Mouse (Mus musculus) kidney, embryonic 14.5 days (tissue): Measurements from ENCODE around the gene Abhd8. TPM values are rescaled to one million over a fixed set of nuclear protein-coding genes. Genes with fewer than 3 reads are reported as not detected.

Experiments used
- ATAC-seq: fragments of 200-750 bp; cut with Nextera tagmentation; 2 replicates; pipeline ENCODE4 v1.8.0; 2017; ENCODE audit warnings: moderate number of reproducible peaks, mild to moderate bottlenecking, moderate TSS enrichment, moderate library complexity; ENCODE audit not compliant: low FRiP score, low TSS enrichment
- H3K27ac ChIP-seq: fragments of 300-500 bp; sonication (generic); 2 replicates; pipeline ENCODE4 v1.5.1; 2014; ENCODE audit warnings: low read depth, mild to moderate bottlenecking, low read length, moderate library complexity, mixed read lengths
- H3K27me3 ChIP-seq: fragments of 300-500 bp; sonication (generic); 2 replicates; pipeline ENCODE4 v1.6.1; 2014; ENCODE audit warnings: mild to moderate bottlenecking, low read length; ENCODE audit not compliant: control insufficient read depth, insufficient read depth
- H3K36me3 ChIP-seq: fragments of 300-500 bp; sonication (generic); 2 replicates; pipeline ENCODE4 v1.6.1; 2014; ENCODE audit warnings: low read length, mixed read lengths; ENCODE audit not compliant: control insufficient read depth, insufficient read depth
- H3K4me1 ChIP-seq: fragments of 300-500 bp; sonication (generic); 2 replicates; pipeline ENCODE4 v1.6.1; 2014; ENCODE audit warnings: low read length, mixed read lengths; ENCODE audit not compliant: control insufficient read depth, insufficient read depth
- H3K4me2 ChIP-seq: fragments of 300-500 bp; sonication (generic); replicated peaks from 2 replicates; pipeline ENCODE4 v1.6.1; 2014; ENCODE audit warnings: low read depth, mild to moderate bottlenecking, low read length
- H3K4me3 ChIP-seq: fragments of 300-500 bp; sonication (generic); 2 replicates; pipeline ENCODE4 v1.5.1; 2014; ENCODE audit warnings: mild to moderate bottlenecking, low read length
- H3K9ac ChIP-seq: fragments of 300-500 bp; sonication (generic); 2 replicates; pipeline ENCODE4 v1.6.1; 2014; ENCODE audit warnings: low read depth, mild to moderate bottlenecking, low read length, moderate library complexity
- H3K9me3 ChIP-seq: fragments of 300-500 bp; sonication (generic); 2 replicates; pipeline ENCODE4 v1.6.1; 2016; ENCODE audit warnings: low read length; ENCODE audit not compliant: control insufficient read depth
- WGBS: fragments of 180-500 bp; shearing (Covaris S2); extraction: QIAGEN DNeasy Blood & Tissue Kit; methylation state at CpG from one replicate; pipeline ENCODE4 v1.1.7; 2014; 5-methylcytosine and 5-hydroxymethylcytosine counted together
- polyA plus RNA-seq: library from polyadenylated mRNA; unstranded; fragments of >200 nt; fragmentation: Nextera tagmentation; extraction: Ambion mirVana; gene quantifications from 2 replicates; pipeline ENCODE4 v1.2.1, GENCODE M21; 2014

The Abhd8 gene
- polyA plus RNA-seq, 1 experiment from 2014 or later = 32.5 TPM

- WGBS = 8% methylated on average over 15 of the region's 15 CpGs
- no peak overlapping the region for H3K4me2 ChIP-seq
- no peaks in the 10 kb centered on the region for H3K27me3 ChIP-seq
- H3K27ac ChIP-seq = peak overlapping the region; percentile 84
- no peak overlapping the region for H3K9ac ChIP-seq
- H3K36me3 ChIP-seq = peaks cover 10% of the 10 kb centered on the region; the same call in 1 of the 2 replicates
- peaks cover 44% of the 10 kb centered on the region for H3K4me1 ChIP-seq
- H3K4me3 ChIP-seq = no peak overlapping the region
- no peaks in the 10 kb centered on the region for H3K9me3 ChIP-seq
- ATAC-seq = peak; percentile 50
These were observed 34.5 kb upstream of the Abhd8 start for GRCm38 (mm10) chr8:71497881-71498501.

GRCm38 (mm10) chr8:71497077-71497645 lies 33.7 kb upstream of the Abhd8 start:
- Histone ChIP-seq H3K4me3 (no peak overlapping the region), H3K27ac (peak overlapping the region; percentile 84), H3K4me2 (no peak overlapping the region), H3K9ac (peak overlapping the region; percentile 28; the same call in 1 of the 2 replicates), H3K4me1 (peaks cover 44% of the 10 kb centered on the region), H3K36me3 (peaks cover 19% of the 10 kb centered on the region), H3K9me3 (no peaks in the 10 kb centered on the region), H3K27me3 (no peaks in the 10 kb centered on the region)
- ATAC-seq = no peak
- 96% methylated on average over 1 of the region's 1 CpGs for WGBS

- ATAC-seq = peak; percentile 51
- H3K4me3 ChIP-seq = no peak overlapping the region
- peak overlapping the region; percentile 84 for H3K27ac ChIP-seq
- peaks cover 44% of the 10 kb centered on the region for H3K4me1 ChIP-seq
- H3K36me3 ChIP-seq = peaks cover 23% of the 10 kb centered on the region
- H3K9ac ChIP-seq = peak overlapping the region; percentile 28
- no peaks in the 10 kb centered on the region for H3K9me3 ChIP-seq
- H3K4me2 ChIP-seq = no peak overlapping the region
- 13% methylated on average over 11 of the region's 11 CpGs for WGBS
- no peaks in the 10 kb centered on the region for H3K27me3 ChIP-seq
These were observed 33.0 kb upstream of the Abhd8 start for GRCm38 (mm10) chr8:71496481-71496880.

GRCm38 (mm10) chr8:71495811-71496210 lies 32.4 kb upstream of the Abhd8 start:
- Histone ChIP-seq H3K9ac (no peak overlapping the region), H3K4me1 (peaks cover 44% of the 10 kb centered on the region)

GRCm38 (mm10) chr8:71495039-71495438 lies 31.6 kb upstream of the Abhd8 start:
- no peaks in the 10 kb centered on the region for H3K9me3 ChIP-seq
- peaks cover 31% of the 10 kb centered on the region for H3K36me3 ChIP-seq
- no peak overlapping the region for H3K9ac ChIP-seq
- H3K4me1 ChIP-seq = peaks cover 44% of the 10 kb centered on the region
- no peak overlapping the region for H3K4me3 ChIP-seq
- peak overlapping the region; percentile 84; the same call in 1 of the 2 replicates for H3K27ac ChIP-seq
- no peaks in the 10 kb centered on the region for H3K27me3 ChIP-seq
- ATAC-seq = peak; percentile 51
- 21% methylated on average over 16 of the region's 16 CpGs for WGBS
- peak overlapping the region; percentile 19; the same call in 1 of the 2 replicates for H3K4me2 ChIP-seq

More at GRCm38 (mm10) chr8:71495811-71496210, 32.4 kb upstream of the Abhd8 start:
- H3K27me3 ChIP-seq = no peaks in the 10 kb centered on the region
- peak overlapping the region; percentile 84 for H3K27ac ChIP-seq
- 82% methylated on average over 5 of the region's 5 CpGs for WGBS
- H3K4me2 ChIP-seq = no peak overlapping the region
- H3K9me3 ChIP-seq = no peaks in the 10 kb centered on the region
- peaks cover 29% of the 10 kb centered on the region for H3K36me3 ChIP-seq
- no peak overlapping the region for H3K4me3 ChIP-seq
- no peak for ATAC-seq

GRCm38 (mm10) chr8:71488454-71488853 lies 25.0 kb upstream of the Abhd8 start:
- 0% methylated on average over 22 of the region's 22 CpGs for WGBS
- Histone ChIP-seq H3K27me3 (no peaks in the 10 kb centered on the region), H3K36me3 (peaks cover 23% of the 10 kb centered on the region), H3K9me3 (no peaks in the 10 kb centered on the region), H3K27ac (peak overlapping the region; percentile 82; the same call in 1 of the 2 replicates), H3K9ac (peak overlapping the region; percentile 78), H3K4me3 (peak overlapping the region; percentile 87), H3K4me2 (peak overlapping the region; percentile 97), H3K4me1 (peaks cover 11% of the 10 kb centered on the region)
- peak; percentile 81 for ATAC-seq

GRCm38 (mm10) chr8:71487691-71488445 lies 24.4 kb upstream of the Abhd8 start, which contains the start of gene Gtpbp3:
Gene Gtpbp3, plus strand, starts transcription at chr8:71488103.
- peaks cover 22% of the 10 kb centered on the region for H3K36me3 ChIP-seq
- peak; percentile 41 for ATAC-seq

GRCm38 (mm10) chr8:71486136-71486529 lies 22.7 kb upstream of the Abhd8 start:
- Histone ChIP-seq H3K9me3 (no peaks in the 10 kb centered on the region), H3K4me2 (peak overlapping the region; percentile 62), H3K4me1 (peaks cover 11% of the 10 kb centered on the region), H3K27me3 (no peaks in the 10 kb centered on the region), H3K27ac (no peak overlapping the region), H3K4me3 (peak overlapping the region; percentile 83), H3K36me3 (peaks cover 13% of the 10 kb centered on the region; the same call in 1 of the 2 replicates), H3K9ac (0 out of 2 replicates have a peak overlapping the region, but pooled peaks have one; percentile 89)
- WGBS = 18% methylated on average over 7 of the region's 7 CpGs
- ATAC-seq = no peak

More at GRCm38 (mm10) chr8:71487691-71488445, 24.4 kb upstream of the Abhd8 start, which contains the start of gene Gtpbp3:
- no peaks in the 10 kb centered on the region for H3K9me3 ChIP-seq
- no peaks in the 10 kb centered on the region for H3K27me3 ChIP-seq
- H3K27ac ChIP-seq = peak within 1 kb of the TSS; percentile 82
- peaks cover 11% of the 10 kb centered on the region for H3K4me1 ChIP-seq
- peak within 1 kb of the TSS; percentile 78 for H3K9ac ChIP-seq
- peak within 1 kb of the TSS; percentile 87 for H3K4me3 ChIP-seq
- WGBS = under 1% methylated on average over 33 of the region's 33 CpGs
- H3K4me2 ChIP-seq = peak within 1 kb of the TSS; percentile 97
